Mouse (Mus musculus): ENCODE measurements around the gene Npm1. TPM values are rescaled to one million over a fixed set of nuclear protein-coding genes. Genes with fewer than 3 reads are reported as not detected.
A peak's percentile ranks its signal among the peaks of the same experiment; 100 is the strongest.

Npm1 gene
- total RNA-seq (2021): 100 to 1,000 TPM; 103 to 105 TPM
- long read RNA-seq, experiment 1, transcript Npm1-201 (11 exons, 1,633 nt): major isoform, 101 of 118 reads
- long read RNA-seq, experiment 1, partial matches to known transcripts: 8 of 118 reads
- long read RNA-seq, experiment 1, other reads (novel, unspliced or antisense): 6 of 118 reads
- long read RNA-seq, experiment 2, transcript Npm1-201 (11 exons, 1,633 nt): major isoform, 100 of 115 reads
- long read RNA-seq, experiment 2, transcript Npm1-204 (10 exons, 1,157 nt): minor isoform, 6 of 115 reads
- long read RNA-seq, experiment 2, partial matches to known transcripts: 7 of 115 reads
- long read RNA-seq, experiment 2, other reads (novel, unspliced or antisense): 1 of 115 reads

- peak; percentile 98 for DNase-seq
These were observed at the start of gene Npm1 for GRCm38 (mm10) chr11:33162998-33163506. Gene Npm1 (minus strand): TSS chr11:33163206.

GRCm38 (mm10) chr11:33207411-33207810 lies 44.4 kb upstream of the Npm1 start:
- no peak for DNase-seq

- DNase-seq: no peak
These were observed 42.0 kb upstream of the Npm1 start for GRCm38 (mm10) chr11:33204966-33205365.

GRCm38 (mm10) chr11:33204329-33204705 lies 41.3 kb upstream of the Npm1 start:
- no peak for DNase-seq

- DNase-seq: no peak
These were observed 40.6 kb upstream of the Npm1 start, which contains the start of gene Tlx3 for GRCm38 (mm10) chr11:33203383-33204328. Gene Tlx3 (minus strand): TSS chr11:33203589.

- no peak for DNase-seq
These were observed 40.0 kb upstream of the Npm1 start for GRCm38 (mm10) chr11:33202972-33203371.

- no peak for DNase-seq
These were observed 39.3 kb upstream of the Npm1 start for GRCm38 (mm10) chr11:33202296-33202695.

- no peak for DNase-seq
These were observed 38.6 kb upstream of the Npm1 start for GRCm38 (mm10) chr11:33201626-33202010.

- DNase-seq: no peak
These were observed 38.0 kb upstream of the Npm1 start for GRCm38 (mm10) chr11:33200764-33201625.

GRCm38 (mm10) chr11:33199906-33200763 lies 37.1 kb upstream of the Npm1 start:
- DNase-seq: peak; percentile 23

GRCm38 (mm10) chr11:33199117-33199514 lies 36.1 kb upstream of the Npm1 start:
- no peak for DNase-seq

- no peak for DNase-seq
These were observed 35.5 kb upstream of the Npm1 start for GRCm38 (mm10) chr11:33198351-33199116.

GRCm38 (mm10) chr11:33197673-33198072 lies 34.7 kb upstream of the Npm1 start:
- no peak for DNase-seq

- no peak for DNase-seq
These were observed 34.1 kb upstream of the Npm1 start for GRCm38 (mm10) chr11:33197133-33197514.

- no peak for DNase-seq
These were observed 33.6 kb upstream of the Npm1 start for GRCm38 (mm10) chr11:33196447-33197132.

GRCm38 (mm10) chr11:33195531-33196446 lies 32.8 kb upstream of the Npm1 start:
- no peak for DNase-seq

GRCm38 (mm10) chr11:33195061-33195460 lies 32.1 kb upstream of the Npm1 start:
- DNase-seq: no peak

- no peak for DNase-seq
These were observed 30.7 kb upstream of the Npm1 start for GRCm38 (mm10) chr11:33193695-33194094.

Data from gastrocnemius, postnatal 25 days (tissue).